Mouse (Mus musculus) myocyte (in vitro differentiated cells): ENCODE measurements at regions not wholly inside any gene's neighbourhood (a gene's known extent, or its start where the extent isn't known, plus 50 kb on each side); places are given as distances from the start of the nearest gene placed in this dataset.

Experiments used
- H3K27me3 ChIP-seq: one replicate; pipeline ENCODE4 v1.6.1; 2011; ENCODE audit not compliant: control insufficient read depth, insufficient read depth, insufficient read length
- H3K36me3 ChIP-seq: one replicate; pipeline ENCODE4 v1.6.1; 2011; ENCODE audit not compliant: control insufficient read depth, insufficient read depth
- H3K4me2 ChIP-seq: one replicate; pipeline ENCODE4 v1.6.1; 2011; ENCODE audit warnings: low read depth, control low read depth
- H3K4me3 ChIP-seq: one replicate; pipeline ENCODE4 v1.5.1; 2011; ENCODE audit warnings: mild to moderate bottlenecking, control low read depth, moderate library complexity
- H3K79me2 ChIP-seq: one replicate; pipeline ENCODE4 v1.6.1; 2011; ENCODE audit not compliant: control insufficient read depth, insufficient read depth
- H3ac ChIP-seq: one replicate; pipeline ENCODE4 v1.6.1; 2011; ENCODE audit not compliant: control insufficient read depth, insufficient read length
- CEBPB ChIP-seq: IDR thresholded peaks from 2 replicates; pipeline ENCODE4 v1.6.1; 2011; ENCODE audit warnings: mild to moderate bottlenecking, moderate library complexity; ENCODE audit not compliant: poor library complexity, insufficient read depth, severe bottlenecking
- E2F4 ChIP-seq: IDR thresholded peaks from one replicate; pipeline ENCODE4 v1.6.1; 2011; ENCODE audit warnings: mild to moderate bottlenecking, control low read depth, moderate library complexity; ENCODE audit not compliant: insufficient read depth
- MAX ChIP-seq: IDR thresholded peaks from one replicate; pipeline ENCODE4 v1.6.1; 2011; ENCODE audit warnings: low read depth, mild to moderate bottlenecking, control low read depth
- MYOD1 ChIP-seq, 3 experiments: IDR thresholded peaks; one replicate each; pipeline ENCODE4 v1.6.1; 2011; ENCODE audit warnings: control low read depth in 2 of 3, low read depth in 2 of 3, mild to moderate bottlenecking in 2 of 3, moderate library complexity in 1 of 3; ENCODE audit not compliant: insufficient read length in 2 of 3, control insufficient read depth in 1 of 3
- MYOG ChIP-seq, 3 experiments: IDR thresholded peaks; one replicate each; pipeline ENCODE4 v1.6.1; 2011; ENCODE audit warnings: control low read depth in 2 of 3, low read depth in 2 of 3, mild to moderate bottlenecking in 2 of 3; ENCODE audit not compliant: insufficient read length in 2 of 3, control insufficient read depth in 1 of 3, insufficient read depth in 1 of 3
- POLR2A ChIP-seq: IDR thresholded peaks from one replicate; pipeline ENCODE4 v1.6.1; 2011; ENCODE audit warnings: low read depth, mild to moderate bottlenecking, control low read depth, moderate library complexity; ENCODE audit not compliant: insufficient read length
- POLR2AphosphoS2 ChIP-seq: IDR thresholded peaks from one replicate; pipeline ENCODE4 v1.6.1; 2011; ENCODE audit warnings: low read depth, control low read depth; ENCODE audit not compliant: insufficient read length
- REST ChIP-seq: IDR thresholded peaks from one replicate; pipeline ENCODE4 v1.6.1; 2011; ENCODE audit warnings: mild to moderate bottlenecking, control low read depth, moderate library complexity; ENCODE audit not compliant: insufficient read depth, insufficient read length
- SRF ChIP-seq: IDR thresholded peaks from one replicate; pipeline ENCODE4 v1.6.1; 2011; ENCODE audit warnings: low read depth; ENCODE audit not compliant: control insufficient read depth, insufficient read length
- TCF12 ChIP-seq: IDR thresholded peaks from one replicate; pipeline ENCODE4 v1.6.1; 2011; ENCODE audit warnings: mild to moderate bottlenecking, control low read depth; ENCODE audit not compliant: poor library complexity, insufficient read depth, severe bottlenecking
- TCF3 ChIP-seq: IDR thresholded peaks from one replicate; pipeline ENCODE4 v1.6.1; 2011; ENCODE audit warnings: low read depth, control low read depth; ENCODE audit not compliant: insufficient read length
- USF1 ChIP-seq: IDR thresholded peaks from one replicate; pipeline ENCODE4 v1.6.1; 2011; ENCODE audit warnings: low read depth, mild to moderate bottlenecking, control low read depth, moderate library complexity

- no peak overlapping the region for H3ac ChIP-seq
- H3K36me3 ChIP-seq: no peaks in the 10 kb centered on the region
- H3K79me2 ChIP-seq: no peaks in the 10 kb centered on the region
- TF ChIP-seq TCF3: no peak
- no peak for TF ChIP-seq REST
- no peak for TF ChIP-seq POLR2AphosphoS2
- no peak for TF ChIP-seq TCF12
- no peak for TF ChIP-seq CEBPB
- no peak for TF ChIP-seq POLR2A
- no peak for TF ChIP-seq MYOG (IDR thresholded peaks at IDR 0.05; ENCODE audit: control insufficient read depth in 1 of 3, insufficient read depth in 1 of 3, insufficient read length in 2 of 3, low read depth in 2 of 3)
- no peak for TF ChIP-seq MYOD1 (IDR thresholded peaks at IDR 0.05; ENCODE audit: control insufficient read depth in 1 of 3, insufficient read length in 2 of 3, low read depth in 2 of 3)
- TF ChIP-seq USF1: no peak
- TF ChIP-seq MAX: no peak
- no peak for TF ChIP-seq SRF
- TF ChIP-seq E2F4: no peak
- no peaks in the 10 kb centered on the region for H3K27me3 ChIP-seq
- H3K4me3 ChIP-seq: no peak overlapping the region
- no peak overlapping the region for H3K4me2 ChIP-seq
These were observed 3344.8 kb upstream of the Gm6569 start for GRCm38 (mm10) chr15:70489548-70489947.

GRCm38 (mm10) chr15:70507046-70507818 lies 3327.1 kb upstream of the Gm6569 start:
- no peaks in the 10 kb centered on the region for H3K36me3 ChIP-seq
- H3K79me2 ChIP-seq: no peaks in the 10 kb centered on the region
- H3K4me2 ChIP-seq: no peak overlapping the region
- H3K4me3 ChIP-seq: no peak overlapping the region
- TF ChIP-seq TCF3 (no peak), USF1 (no peak), TCF12 (no peak), MAX (no peak), REST (no peak), POLR2A (no peak), CEBPB (no peak), MYOD1 (IDR thresholded peaks at IDR 0.05; ENCODE audit: control insufficient read depth in 1 of 3, insufficient read length in 2 of 3, low read depth in 2 of 3) (no peak), E2F4 (no peak), MYOG (IDR thresholded peaks at IDR 0.05; ENCODE audit: control insufficient read depth in 1 of 3, insufficient read depth in 1 of 3, insufficient read length in 2 of 3, low read depth in 2 of 3) (no peak), POLR2AphosphoS2 (no peak), SRF (no peak)
- H3K27me3 ChIP-seq: no peaks in the 10 kb centered on the region
- H3ac ChIP-seq: no peak overlapping the region

GRCm38 (mm10) chr15:70520551-70520950 lies 3313.8 kb upstream of the Gm6569 start:
- Histone ChIP-seq H3K79me2 (no peaks in the 10 kb centered on the region), H3K4me3 (no peak overlapping the region), H3K4me2 (no peak overlapping the region), H3ac (no peak overlapping the region), H3K36me3 (no peaks in the 10 kb centered on the region), H3K27me3 (no peaks in the 10 kb centered on the region)
- TF ChIP-seq CEBPB (no peak), USF1 (no peak), MAX (no peak), TCF12 (no peak), E2F4 (no peak), REST (no peak), MYOD1 (IDR thresholded peaks at IDR 0.05; ENCODE audit: control insufficient read depth in 1 of 3, insufficient read length in 2 of 3, low read depth in 2 of 3) (no peak), POLR2AphosphoS2 (no peak), SRF (no peak), POLR2A (no peak), TCF3 (no peak)

- Histone ChIP-seq H3K4me3 (no peak overlapping the region), H3K36me3 (no peaks in the 10 kb centered on the region), H3ac (no peak overlapping the region), H3K27me3 (no peaks in the 10 kb centered on the region), H3K4me2 (no peak overlapping the region), H3K79me2 (no peaks in the 10 kb centered on the region)
- TF ChIP-seq USF1 (no peak), TCF12 (no peak), MAX (no peak), CEBPB (no peak), MYOG (IDR thresholded peaks at IDR 0.05; ENCODE audit: control insufficient read depth in 1 of 3, insufficient read depth in 1 of 3, insufficient read length in 2 of 3, low read depth in 2 of 3) (no peak)
These were observed 3279.4 kb upstream of the Gm6569 start for GRCm38 (mm10) chr15:70554773-70555582.
